Mouse (Mus musculus) neural tube, embryonic 11.5 days (tissue): ENCODE results near the gene Gk2. TPM values are rescaled to one million over a fixed set of nuclear protein-coding genes. Genes with fewer than 3 reads are reported as not detected.

Experiments used
- ATAC-seq: fragments of 200-750 bp; cut with Nextera tagmentation; 2 replicates; pipeline ENCODE4 v1.8.0; 2017; ENCODE audit warnings: moderate number of reproducible peaks, mild to moderate bottlenecking, moderate TSS enrichment, moderate library complexity; ENCODE audit not compliant: insufficient read depth, low FRiP score, low TSS enrichment
- DNase-seq: peaks from one replicate; pipeline ENCODE4 v3.0.0-alpha.2; 2015; ENCODE audit warnings: low spot score
- H3K27ac ChIP-seq: fragments of 300-500 bp; sonication (generic); 2 replicates; pipeline ENCODE4 v1.5.1; 2014; ENCODE audit warnings: low read depth, mild to moderate bottlenecking, low read length
- H3K27me3 ChIP-seq: fragments of 300-500 bp; sonication (generic); 2 replicates; pipeline ENCODE4 v1.6.1; 2014; ENCODE audit warnings: mild to moderate bottlenecking, low read length, mixed read lengths; ENCODE audit not compliant: control insufficient read depth, insufficient read depth
- H3K36me3 ChIP-seq: fragments of 300-500 bp; sonication (generic); 2 replicates; pipeline ENCODE4 v1.6.1; 2014; ENCODE audit warnings: mild to moderate bottlenecking, low read length, moderate library complexity, mixed read lengths; ENCODE audit not compliant: control insufficient read depth, insufficient read depth
- H3K4me1 ChIP-seq: fragments of 300-500 bp; sonication (generic); 2 replicates; pipeline ENCODE4 v1.6.1; 2014; ENCODE audit warnings: low read length, mixed read lengths; ENCODE audit not compliant: control insufficient read depth, insufficient read depth
- H3K4me2 ChIP-seq: fragments of 300-500 bp; sonication (generic); 2 replicates; pipeline ENCODE4 v1.6.1; 2014; ENCODE audit warnings: low read depth, mild to moderate bottlenecking, moderate library complexity
- H3K4me3 ChIP-seq: fragments of 300-500 bp; sonication (generic); 2 replicates; pipeline ENCODE4 v1.5.1; 2014; ENCODE audit warnings: low read depth, low read length
- H3K9ac ChIP-seq: fragments of 300-500 bp; sonication (generic); 2 replicates; pipeline ENCODE4 v1.6.1; 2014; ENCODE audit warnings: mild to moderate bottlenecking, low read length
- H3K9me3 ChIP-seq: fragments of 300-500 bp; sonication (generic); 2 replicates; pipeline ENCODE4 v1.6.1; 2016; ENCODE audit warnings: low read length; ENCODE audit not compliant: control insufficient read depth
- WGBS: fragments of 180-500 bp; shearing (Covaris S2); extraction: QIAGEN DNeasy Blood & Tissue Kit; methylation state at CpG from one replicate; pipeline ENCODE4 v1.1.7; 2014; 5-methylcytosine and 5-hydroxymethylcytosine counted together
- polyA plus RNA-seq: library from polyadenylated mRNA; unstranded; fragments of >200 nt; fragmentation: Nextera tagmentation; extraction: Ambion mirVana; gene quantifications from 2 replicates; pipeline ENCODE4 v1.2.1, GENCODE M21; 2014

The Gk2 gene
- polyA plus RNA-seq, 1 experiment from 2014 or later = not detected

- H3K9me3 ChIP-seq = no peaks in the 10 kb centered on the region
- H3K9ac ChIP-seq = no peak overlapping the region
- H3K4me3 ChIP-seq = no peak overlapping the region
- H3K27ac ChIP-seq = no peak overlapping the region
- ATAC-seq (no peak), DNase-seq (no peak)
- no peaks in the 10 kb centered on the region for H3K36me3 ChIP-seq
- 86% methylated on average over 3 of the region's 3 CpGs for WGBS
- H3K4me1 ChIP-seq = no peaks in the 10 kb centered on the region
- H3K27me3 ChIP-seq = no peaks in the 10 kb centered on the region
- H3K4me2 ChIP-seq = no peak overlapping the region
Observed at GRCm38 (mm10) chr5:97462856-97463255, 6.0 kb upstream of the Gk2 start.

- Histone ChIP-seq H3K27ac (no peak overlapping the region), H3K9ac (no peak overlapping the region), H3K9me3 (no peaks in the 10 kb centered on the region), H3K4me3 (no peak overlapping the region), H3K27me3 (no peaks in the 10 kb centered on the region), H3K36me3 (no peaks in the 10 kb centered on the region), H3K4me1 (no peaks in the 10 kb centered on the region), H3K4me2 (no peak overlapping the region)
- ATAC-seq (no peak), DNase-seq (no peak)
- WGBS = 79% methylated on average over 4 of the region's 4 CpGs
Observed at GRCm38 (mm10) chr5:97451451-97451850, 5.4 kb downstream of the Gk2 start.

- DNase-seq (no peak), ATAC-seq (no peak)
- Histone ChIP-seq H3K4me2 (no peak overlapping the region), H3K27ac (no peak overlapping the region), H3K9me3 (no peaks in the 10 kb centered on the region), H3K27me3 (no peaks in the 10 kb centered on the region), H3K9ac (no peak overlapping the region), H3K36me3 (no peaks in the 10 kb centered on the region), H3K4me3 (no peak overlapping the region), H3K4me1 (no peaks in the 10 kb centered on the region)
- 32% methylated on average over 1 of the region's 1 CpGs for WGBS
Observed at GRCm38 (mm10) chr5:97444191-97444590, 12.6 kb downstream of the Gk2 start.

- H3K4me2 ChIP-seq = no peak overlapping the region
- H3K27me3 ChIP-seq = no peaks in the 10 kb centered on the region
- no peak for DNase-seq
- H3K4me3 ChIP-seq = no peak overlapping the region
- H3K27ac ChIP-seq = no peak overlapping the region
- no peaks in the 10 kb centered on the region for H3K9me3 ChIP-seq
- no peak overlapping the region for H3K9ac ChIP-seq
- no peaks in the 10 kb centered on the region for H3K36me3 ChIP-seq
- WGBS = 94% methylated on average over 2 of the region's 2 CpGs
- no peaks in the 10 kb centered on the region for H3K4me1 ChIP-seq
- no peak for ATAC-seq
Observed at GRCm38 (mm10) chr5:97432512-97432911, 24.3 kb downstream of the Gk2 start.

- no peak overlapping the region for H3K27ac ChIP-seq
- H3K9me3 ChIP-seq = no peaks in the 10 kb centered on the region
- H3K36me3 ChIP-seq = no peaks in the 10 kb centered on the region
- H3K4me1 ChIP-seq = no peaks in the 10 kb centered on the region
- H3K9ac ChIP-seq = no peak overlapping the region
- no peak overlapping the region for H3K4me2 ChIP-seq
- WGBS = 85% methylated on average over 9 of the region's 9 CpGs
- DNase-seq (no peak), ATAC-seq (no peak)
- no peaks in the 10 kb centered on the region for H3K27me3 ChIP-seq
- H3K4me3 ChIP-seq = no peak overlapping the region
Observed at GRCm38 (mm10) chr5:97429976-97430375, 26.8 kb downstream of the Gk2 start.

- Histone ChIP-seq H3K4me2 (no peak overlapping the region), H3K4me3 (no peak overlapping the region), H3K36me3 (no peaks in the 10 kb centered on the region), H3K4me1 (no peaks in the 10 kb centered on the region), H3K27me3 (no peaks in the 10 kb centered on the region), H3K9ac (no peak overlapping the region), H3K9me3 (no peaks in the 10 kb centered on the region), H3K27ac (no peak overlapping the region)
- no peak for ATAC-seq
- 92% methylated on average over 2 of the region's 2 CpGs for WGBS
- DNase-seq = no peak
Observed at GRCm38 (mm10) chr5:97421669-97422068, 35.2 kb downstream of the Gk2 start.

- H3K27ac ChIP-seq = no peak overlapping the region
- ATAC-seq = no peak
- no peak for DNase-seq
- H3K4me3 ChIP-seq = no peak overlapping the region
- H3K4me2 ChIP-seq = no peak overlapping the region
- H3K36me3 ChIP-seq = no peaks in the 10 kb centered on the region
- 76% methylated on average over 2 of the region's 2 CpGs for WGBS
- no peaks in the 10 kb centered on the region for H3K9me3 ChIP-seq
- no peaks in the 10 kb centered on the region for H3K27me3 ChIP-seq
- H3K4me1 ChIP-seq = no peaks in the 10 kb centered on the region
- no peak overlapping the region for H3K9ac ChIP-seq
Observed at GRCm38 (mm10) chr5:97417185-97417584, 39.6 kb downstream of the Gk2 start.

GRCm38 (mm10) chr5:97415837-97416236 lies 41.0 kb downstream of the Gk2 start:
- Histone ChIP-seq H3K4me1 (no peaks in the 10 kb centered on the region), H3K36me3 (no peaks in the 10 kb centered on the region), H3K27ac (no peak overlapping the region), H3K4me2 (no peak overlapping the region), H3K27me3 (no peaks in the 10 kb centered on the region), H3K9ac (no peak overlapping the region), H3K9me3 (no peaks in the 10 kb centered on the region), H3K4me3 (no peak overlapping the region)
- no peak for ATAC-seq
- DNase-seq = no peak
- 83% methylated on average over 6 of the region's 6 CpGs for WGBS

- no peak overlapping the region for H3K4me2 ChIP-seq
- no peaks in the 10 kb centered on the region for H3K4me1 ChIP-seq
- no peak overlapping the region for H3K9ac ChIP-seq
- H3K9me3 ChIP-seq = no peaks in the 10 kb centered on the region
- H3K27me3 ChIP-seq = no peaks in the 10 kb centered on the region
- H3K4me3 ChIP-seq = no peak overlapping the region
- ATAC-seq = no peak
- no peaks in the 10 kb centered on the region for H3K36me3 ChIP-seq
- no peak overlapping the region for H3K27ac ChIP-seq
- WGBS = 85% methylated on average over 3 of the region's 3 CpGs
- no peak for DNase-seq
Observed at GRCm38 (mm10) chr5:97413716-97414115, 43.1 kb downstream of the Gk2 start.
